Mouse (Mus musculus): ENCODE results near the gene Camta1. TPM values are rescaled to one million over a fixed set of nuclear protein-coding genes. Genes with fewer than 3 reads are reported as not detected.

Camta1 gene
- polyA plus RNA-seq, 1 experiment from 2014 or later, result 159 TPM

- WGBS, result 87% methylated on average over 13 of the region's 13 CpGs
- Histone ChIP-seq H3K4me1 (replicated peaks) (no peaks in the 10 kb centered on the region), H3K9ac (no peak overlapping the region), H3K4me2 (no peak overlapping the region), H3K27ac (ENCODE audit: poor library complexity, severe bottlenecking) (no peak overlapping the region), H3K4me3 (no peak overlapping the region), H3K27me3 (replicated peaks) (no peaks in the 10 kb centered on the region), H3K36me3 (no peaks in the 10 kb centered on the region), H3K9me3 (replicated peaks) (no peaks in the 10 kb centered on the region)
- ATAC-seq (ENCODE audit: insufficient number of reproducible peaks, low FRiP score), result no peak
Measured at GRCm38 (mm10) chr4:151758337-151758736, 103.3 kb downstream of the Camta1 start.

DNA sequence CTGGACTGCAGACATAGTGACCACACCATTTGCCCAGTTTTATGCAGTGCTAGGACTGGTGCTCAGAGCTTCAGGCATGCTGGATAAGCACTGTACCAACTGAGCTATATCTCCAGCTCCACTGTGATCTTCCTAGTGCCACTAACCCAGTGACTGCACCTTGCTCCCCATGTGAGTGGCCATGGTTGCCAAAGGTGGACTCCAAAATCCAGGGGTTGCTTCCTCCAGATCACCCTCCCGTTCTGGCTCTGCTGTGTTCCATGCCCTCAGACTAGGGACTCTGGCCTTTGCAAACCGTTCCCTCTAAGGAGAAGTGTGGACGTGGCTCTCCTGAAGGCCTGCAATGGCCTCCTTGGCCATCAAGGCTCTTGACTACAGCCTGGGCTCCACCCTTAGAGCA lies 104.4 kb downstream of the Camta1 start:
- 93% methylated on average over 3 of the region's 3 CpGs for WGBS
- no peaks in the 10 kb centered on the region for H3K36me3 ChIP-seq
- H3K9ac ChIP-seq, result no peak overlapping the region
- H3K9me3 ChIP-seq (replicated peaks), result no peaks in the 10 kb centered on the region
- no peak for ATAC-seq (ENCODE audit: insufficient number of reproducible peaks, low FRiP score)
- no peak overlapping the region for H3K27ac ChIP-seq (ENCODE audit: poor library complexity, severe bottlenecking)
- no peak overlapping the region for H3K4me3 ChIP-seq
- H3K4me1 ChIP-seq (replicated peaks), result peaks cover 6% of the 10 kb centered on the region; the same call in 1 of the 2 replicates
- no peak overlapping the region for H3K4me2 ChIP-seq
- no peaks in the 10 kb centered on the region for H3K27me3 ChIP-seq (replicated peaks)

DNA sequence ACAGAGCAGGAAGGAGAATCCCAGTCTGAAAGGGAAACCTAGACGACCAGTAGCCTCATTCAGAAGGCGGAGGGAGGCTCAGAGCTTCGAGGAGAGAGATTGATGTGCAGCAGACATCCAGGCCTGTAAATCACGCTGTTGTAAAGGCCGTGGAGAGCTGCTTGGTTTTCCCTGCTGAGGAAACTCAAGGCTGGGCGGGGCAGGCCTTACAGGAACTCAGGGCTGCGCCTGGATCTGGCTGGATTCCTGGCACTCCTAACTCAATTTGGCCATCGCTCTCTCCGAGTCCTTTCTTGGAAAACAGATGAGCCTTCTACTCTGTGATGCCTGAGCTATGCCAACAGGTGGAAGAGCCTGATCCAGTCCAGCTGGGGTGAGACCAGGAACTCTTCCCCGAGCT lies 105.3 kb downstream of the Camta1 start:
- Histone ChIP-seq H3K9ac (no peak overlapping the region), H3K4me1 (replicated peaks) (peaks cover 15% of the 10 kb centered on the region), H3K4me2 (no peak overlapping the region), H3K4me3 (no peak overlapping the region), H3K27ac (ENCODE audit: poor library complexity, severe bottlenecking) (no peak overlapping the region), H3K9me3 (replicated peaks) (no peaks in the 10 kb centered on the region), H3K36me3 (no peaks in the 10 kb centered on the region), H3K27me3 (replicated peaks) (no peaks in the 10 kb centered on the region)
- ATAC-seq (ENCODE audit: insufficient number of reproducible peaks, low FRiP score), result no peak
- 65% methylated on average over 10 of the region's 10 CpGs for WGBS

GRCm38 (mm10) chr4:151753231-151753630 lies 108.4 kb downstream of the Camta1 start:
- H3K27me3 ChIP-seq (replicated peaks), result no peaks in the 10 kb centered on the region
- ATAC-seq (ENCODE audit: insufficient number of reproducible peaks, low FRiP score), result no peak
- H3K4me3 ChIP-seq, result no peak overlapping the region
- H3K36me3 ChIP-seq, result no peaks in the 10 kb centered on the region
- WGBS, result 78% methylated on average over 10 of the region's 10 CpGs
- no peak overlapping the region for H3K9ac ChIP-seq
- H3K9me3 ChIP-seq (replicated peaks), result no peaks in the 10 kb centered on the region
- peaks cover 24% of the 10 kb centered on the region for H3K4me1 ChIP-seq (replicated peaks)
- no peak overlapping the region for H3K4me2 ChIP-seq
- no peak overlapping the region for H3K27ac ChIP-seq (ENCODE audit: poor library complexity, severe bottlenecking)

GRCm38 (mm10) chr4:151752551-151752950 lies 109.1 kb downstream of the Camta1 start:
- WGBS, result 69% methylated on average over 7 of the region's 7 CpGs
- no peak overlapping the region for H3K9ac ChIP-seq
- peaks cover 24% of the 10 kb centered on the region for H3K4me1 ChIP-seq (replicated peaks)
- H3K4me2 ChIP-seq, result no peak overlapping the region
- no peaks in the 10 kb centered on the region for H3K27me3 ChIP-seq (replicated peaks)
- H3K27ac ChIP-seq (ENCODE audit: poor library complexity, severe bottlenecking), result no peak overlapping the region
- no peak for ATAC-seq (ENCODE audit: insufficient number of reproducible peaks, low FRiP score)
- no peaks in the 10 kb centered on the region for H3K9me3 ChIP-seq (replicated peaks)
- H3K4me3 ChIP-seq, result no peak overlapping the region
- no peaks in the 10 kb centered on the region for H3K36me3 ChIP-seq

DNA sequence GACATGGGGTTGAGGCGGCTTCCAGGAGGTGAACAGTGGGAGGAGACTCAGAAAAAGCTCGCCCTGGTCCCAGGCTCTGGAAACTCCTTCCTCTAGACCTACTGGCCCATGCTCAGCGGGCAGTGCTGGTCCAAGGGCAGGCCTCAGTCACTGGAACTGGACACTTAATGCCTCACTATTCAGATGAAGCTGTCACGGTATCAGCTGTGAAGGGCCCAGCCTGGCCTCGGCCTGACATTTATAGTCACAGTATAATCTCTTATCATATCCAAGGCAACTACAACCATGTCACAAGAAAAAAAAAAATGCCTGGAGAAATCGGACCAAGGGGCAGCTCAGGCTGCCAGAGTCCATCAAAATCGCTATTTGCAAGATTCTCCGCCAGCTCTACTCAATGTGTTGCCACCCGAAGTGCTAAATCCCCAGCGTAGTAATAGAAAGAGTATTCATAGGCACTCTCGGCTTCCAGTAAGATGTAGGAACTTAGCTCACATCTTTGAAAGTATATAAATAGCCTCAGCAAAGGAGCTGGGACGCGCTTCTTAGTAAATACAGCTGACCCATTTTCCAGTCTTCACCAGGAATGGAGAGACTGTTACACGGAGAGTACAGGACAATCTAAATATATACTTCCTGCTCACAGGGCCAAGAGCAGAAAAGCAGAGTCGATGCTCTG lies 110.3 kb downstream of the Camta1 start:
- H3K27ac ChIP-seq (ENCODE audit: poor library complexity, severe bottlenecking), result peak overlapping the region; percentile 26; the same call in 1 of the 2 replicates
- H3K9ac ChIP-seq, result no peak overlapping the region
- H3K4me2 ChIP-seq, result no peak overlapping the region
- no peak overlapping the region for H3K4me3 ChIP-seq
- WGBS, result 61% methylated on average over 15 of the region's 15 CpGs
- H3K9me3 ChIP-seq (replicated peaks), result no peaks in the 10 kb centered on the region
- H3K4me1 ChIP-seq (replicated peaks), result peaks cover 24% of the 10 kb centered on the region
- no peak for ATAC-seq (ENCODE audit: insufficient number of reproducible peaks, low FRiP score)
- no peaks in the 10 kb centered on the region for H3K36me3 ChIP-seq
- H3K27me3 ChIP-seq (replicated peaks), result no peaks in the 10 kb centered on the region

- 59% methylated on average over 6 of the region's 6 CpGs for WGBS
Measured at GRCm38 (mm10) chr4:151747723-151748122, 114.0 kb downstream of the Camta1 start.

GRCm38 (mm10) chr4:151746002-151746606 lies 115.6 kb downstream of the Camta1 start:
- Histone ChIP-seq H3K9me3 (replicated peaks) (no peaks in the 10 kb centered on the region), H3K27ac (ENCODE audit: poor library complexity, severe bottlenecking) (no peak overlapping the region), H3K36me3 (no peaks in the 10 kb centered on the region), H3K27me3 (replicated peaks) (no peaks in the 10 kb centered on the region), H3K9ac (no peak overlapping the region), H3K4me2 (no peak overlapping the region), H3K4me1 (replicated peaks) (peaks cover 20% of the 10 kb centered on the region), H3K4me3 (no peak overlapping the region)
- ATAC-seq (ENCODE audit: insufficient number of reproducible peaks, low FRiP score), result no peak
- WGBS, result 75% methylated on average over 9 of the region's 9 CpGs

More at GRCm38 (mm10) chr4:151747723-151748122, 114.0 kb downstream of the Camta1 start:
- ATAC-seq (ENCODE audit: insufficient number of reproducible peaks, low FRiP score), result no peak
- Histone ChIP-seq H3K9me3 (replicated peaks) (no peaks in the 10 kb centered on the region), H3K27me3 (replicated peaks) (no peaks in the 10 kb centered on the region), H3K9ac (no peak overlapping the region), H3K4me1 (replicated peaks) (peaks cover 26% of the 10 kb centered on the region), H3K36me3 (no peaks in the 10 kb centered on the region), H3K4me3 (no peak overlapping the region), H3K27ac (ENCODE audit: poor library complexity, severe bottlenecking) (no peak overlapping the region), H3K4me2 (no peak overlapping the region)

- Histone ChIP-seq H3K9me3 (replicated peaks) (no peaks in the 10 kb centered on the region), H3K4me2 (peak overlapping the region; percentile 7; the same call in 1 of the 2 replicates), H3K4me1 (replicated peaks) (peaks cover 26% of the 10 kb centered on the region), H3K36me3 (no peaks in the 10 kb centered on the region), H3K9ac (no peak overlapping the region), H3K4me3 (no peak overlapping the region), H3K27me3 (replicated peaks) (no peaks in the 10 kb centered on the region), H3K27ac (ENCODE audit: poor library complexity, severe bottlenecking) (peak overlapping the region; percentile 76)
- peak; percentile 78 for ATAC-seq (ENCODE audit: insufficient number of reproducible peaks, low FRiP score)
- 35% methylated on average over 20 of the region's 20 CpGs for WGBS
Measured at GRCm38 (mm10) chr4:151741249-151742137, 120.2 kb downstream of the Camta1 start.

DNA sequence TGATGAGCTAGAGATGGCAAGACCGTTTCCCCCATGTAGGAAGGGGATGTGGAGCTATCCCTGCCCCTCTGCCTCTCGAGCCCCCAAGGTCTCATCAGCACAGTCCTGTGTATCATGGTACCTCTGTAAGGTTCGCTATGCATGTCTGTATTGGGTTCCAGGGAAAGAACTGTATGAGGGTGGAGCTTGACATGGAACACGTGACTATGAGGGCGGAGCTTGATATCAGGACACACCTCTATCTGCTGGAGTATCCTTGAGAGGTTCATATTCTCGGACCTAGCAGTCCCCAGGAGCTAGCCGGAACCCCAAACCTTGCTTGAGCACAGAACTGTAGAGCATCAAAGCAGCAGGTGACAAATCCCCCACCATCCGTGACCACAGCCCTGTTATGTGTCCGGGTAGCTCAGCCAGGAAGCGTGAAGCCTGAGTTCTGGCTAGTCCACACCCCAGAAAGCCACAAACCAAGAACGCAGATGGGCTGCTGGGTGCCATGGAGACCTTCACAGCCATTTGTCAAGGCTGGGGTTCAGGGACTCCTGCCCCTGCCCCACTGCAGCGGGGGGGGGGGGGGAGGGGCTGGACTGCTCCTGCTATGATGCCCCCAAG lies 122.2 kb downstream of the Camta1 start:
- Histone ChIP-seq H3K4me1 (replicated peaks) (peaks cover 26% of the 10 kb centered on the region), H3K36me3 (no peaks in the 10 kb centered on the region), H3K4me2 (no peak overlapping the region), H3K9me3 (replicated peaks) (no peaks in the 10 kb centered on the region), H3K27me3 (replicated peaks) (no peaks in the 10 kb centered on the region), H3K9ac (no peak overlapping the region), H3K27ac (ENCODE audit: poor library complexity, severe bottlenecking) (peak overlapping the region; percentile 3; the same call in 1 of the 2 replicates), H3K4me3 (no peak overlapping the region)
- WGBS, result 81% methylated on average over 12 of the region's 12 CpGs
- no peak for ATAC-seq (ENCODE audit: insufficient number of reproducible peaks, low FRiP score)

DNA sequence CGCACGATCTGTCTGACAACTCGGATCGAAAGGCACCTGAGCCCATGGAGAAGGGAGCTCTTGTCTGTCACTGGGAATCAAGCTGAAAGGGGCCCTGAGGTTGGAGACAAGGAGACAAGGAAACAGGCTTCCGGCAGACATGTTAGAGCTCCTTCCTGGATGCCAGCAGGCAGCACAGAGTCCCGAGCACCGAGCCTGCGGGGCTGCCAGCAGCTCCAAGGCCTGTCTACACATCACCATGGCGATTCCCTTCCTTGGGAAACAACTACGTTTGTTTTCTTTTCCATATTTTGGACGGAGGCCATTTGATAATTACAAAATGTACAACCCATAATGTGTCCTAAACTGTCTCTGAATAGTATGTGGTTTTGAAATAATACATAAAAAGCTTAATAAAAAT lies 122.8 kb downstream of the Camta1 start:
- Histone ChIP-seq H3K4me1 (replicated peaks) (peaks cover 26% of the 10 kb centered on the region), H3K9ac (no peak overlapping the region), H3K4me3 (no peak overlapping the region), H3K4me2 (no peak overlapping the region), H3K36me3 (no peaks in the 10 kb centered on the region), H3K27me3 (replicated peaks) (no peaks in the 10 kb centered on the region), H3K9me3 (replicated peaks) (no peaks in the 10 kb centered on the region), H3K27ac (ENCODE audit: poor library complexity, severe bottlenecking) (peak overlapping the region; percentile 42; the same call in 1 of the 2 replicates)
- ATAC-seq (ENCODE audit: insufficient number of reproducible peaks, low FRiP score), result no peak
- WGBS, result 62% methylated on average over 11 of the region's 11 CpGs

All from heart, embryonic 12.5 days (tissue).